Mouse (Mus musculus): ENCODE results near the gene Sergef.

DNA sequence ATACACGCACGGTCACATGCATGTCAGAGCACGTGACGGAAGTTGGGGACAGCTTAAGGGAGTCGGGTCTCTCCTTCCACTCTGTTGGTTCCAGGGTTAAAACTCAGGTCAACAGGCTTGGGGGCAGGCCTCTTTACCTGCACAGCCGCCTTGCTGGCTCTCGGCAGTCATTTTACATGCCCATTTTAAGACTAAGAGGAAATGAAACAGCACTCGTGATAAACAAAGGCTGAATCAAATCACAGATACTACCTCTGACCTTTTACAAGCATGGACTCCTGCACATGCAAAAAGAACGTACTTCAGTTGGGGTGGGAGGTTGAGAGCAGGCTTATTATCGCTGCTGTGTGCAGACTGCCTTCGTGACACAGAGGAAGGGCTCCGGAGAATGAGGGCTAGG is 50.4 kb downstream of the Sergef start:
- TF ChIP-seq CTCF (IDR thresholded peaks at IDR 0.05; ENCODE audit: low read depth) (no peak), EP300 (IDR thresholded peaks at IDR 0.05; ENCODE audit: low read depth) (no peak)
